Comparison of ENCODE assay signal across 12 mouse cellular contexts in the genomic region with DNA sequence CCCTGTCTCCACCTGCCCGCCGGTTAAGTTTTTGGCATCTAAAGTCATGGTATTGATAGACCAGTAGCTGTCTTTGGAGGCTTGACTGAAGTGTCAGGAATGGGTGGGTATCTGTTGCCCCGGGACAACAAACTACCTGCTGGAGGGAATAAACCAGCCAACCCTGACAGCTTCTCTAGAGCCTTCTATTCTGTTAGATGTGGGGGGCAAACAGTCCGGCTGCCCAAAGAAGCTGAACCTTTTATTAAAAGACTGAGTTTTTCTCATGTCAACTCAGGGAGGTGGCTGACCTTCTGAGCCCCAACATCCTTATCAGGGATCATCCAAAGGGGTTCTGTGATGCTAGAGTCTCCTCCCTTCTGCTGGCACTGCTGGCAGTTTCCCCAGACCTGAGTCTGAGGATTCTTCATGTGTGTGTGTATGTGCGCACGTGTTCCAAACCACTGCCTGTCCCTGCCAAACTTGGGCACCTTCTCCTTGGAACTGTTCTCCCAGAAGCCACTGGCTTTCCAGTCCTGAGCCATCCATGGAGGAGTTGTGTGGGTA. TPM values are rescaled to one million over a fixed set of nuclear protein-coding genes. Genes with fewer than 3 reads are reported as not detected.
DNase-seq lines count a peak whose midpoint lies in the region; ATAC-seq and TF ChIP-seq lines count a peak whose summit lies in the region.
"Had no signal": no experiment of that assay in that cellular context is flagged by ENCODE, and none has a peak within 500 bp of the region (broad histone marks: within the 10 kb centered on the region; RNA-seq: fewer than 3 reads in every experiment).

No protein-coding gene starts in this region.

- TF ChIP-seq RAD21 in MEL (IDR thresholded peaks at IDR 0.05; ENCODE audit: low read depth, low read length): no peak

- DNase-seq in kidney, adult 2 months: no peak
- peak; percentile 26 for DNase-seq in MEL (ENCODE audit: low read depth, low spot score)
- peak in 1 of 3 experiments; percentile 52 for DNase-seq in liver, embryonic 14.5 days (ENCODE audit: low read depth in 3 of 3, low spot score in 3 of 3)
- no peak for DNase-seq in adrenal gland, adult (ENCODE audit: inconsistent age in 2 of 2, low spot score in 1 of 2)
- no peak for DNase-seq in frontal cortex, postnatal 25 days (ENCODE audit: low spot score in 2 of 2)
- DNase-seq: adrenal gland, adult 2 months; gastrocnemius, postnatal 25 days; thymus, adult 2 months had no signal

- H3K9ac ChIP-seq in kidney, embryonic 14.5 days (ENCODE audit: low read depth, low read length): no peak overlapping the region
- H3K9ac ChIP-seq in MEL (ENCODE audit: control insufficient read depth, low read depth, low read length, poor library complexity, severe bottlenecking): no peak overlapping the region
- H3K9ac ChIP-seq in liver, embryonic 14.5 days (replicated peaks): peak overlapping the region; percentile 79

- peak overlapping the region; percentile 56 for H3K4me3 ChIP-seq in kidney, adult 2 months (ENCODE audit: insufficient read depth, low read depth, low read length)
- no peak overlapping the region for H3K4me3 ChIP-seq in kidney, embryonic 14.5 days (ENCODE audit: low read length)
- no peak overlapping the region for H3K4me3 ChIP-seq in MEL (ENCODE audit: control insufficient read depth in 1 of 2, insufficient read depth in 1 of 2, low read depth in 2 of 2, low read length in 2 of 2)
- H3K4me3 ChIP-seq in liver, embryonic 14.5 days (ENCODE audit: insufficient read depth in 1 of 2, low read depth in 2 of 2, low read length in 2 of 2): peak overlapping the region; percentile 64 to 80

- H3K9me3 ChIP-seq in kidney, embryonic 14.5 days (ENCODE audit: control insufficient read depth, low read length): no peaks in the 10 kb centered on the region
- H3K9me3 ChIP-seq in MEL (replicated peaks; ENCODE audit: insufficient read depth, low read length): no peaks in the 10 kb centered on the region
- H3K9me3 ChIP-seq in liver, embryonic 14.5 days (ENCODE audit: control insufficient read depth, low read length): no peaks in the 10 kb centered on the region
- H3K9me3 ChIP-seq: limb, embryonic 15.5 days had no signal

- no peak for TF ChIP-seq POLR2A in kidney, adult 2 months (IDR thresholded peaks at IDR 0.05; ENCODE audit: low read depth, low read length)
- no peak for TF ChIP-seq POLR2A in MEL (IDR thresholded peaks at IDR 0.05; ENCODE audit: control insufficient read depth in 1 of 2, insufficient read depth in 1 of 2, low read depth in 1 of 2, low read length in 2 of 2, poor library complexity in 1 of 2)

- H3K79me2 ChIP-seq in MEL (ENCODE audit: control insufficient read depth, insufficient read depth, low read length, poor library complexity): no peaks in the 10 kb centered on the region; the same call in none of the 2 replicates

- no peak for ATAC-seq in kidney, embryonic 14.5 days (ENCODE audit: low FRiP score, low TSS enrichment)
- peak; percentile 85 for ATAC-seq in erythroblast, adult 5-6 weeks (replicated peaks; ENCODE audit: low FRiP score, poor library complexity, severe bottlenecking)
- ATAC-seq in liver, embryonic 14.5 days (ENCODE audit: insufficient read depth): peak; percentile 57; the same call in 1 of the 2 replicates
- ATAC-seq in frontal cortex, adult (ENCODE audit: low TSS enrichment): no peak

- 74% methylated on average over 6 of the region's 6 CpGs for WGBS in kidney, adult 2 months
- 87% methylated on average over 6 of the region's 6 CpGs for WGBS in kidney, embryonic 14.5 days
- 65% methylated on average over 6 of the region's 6 CpGs for WGBS in liver, embryonic 14.5 days (ENCODE audit: insufficient replicate concordance)

- no peak for TF ChIP-seq CTCF in kidney, adult 2 months (conservative IDR thresholded peaks at IDR 0.05; ENCODE audit: insufficient read depth, insufficient read length, low read depth, low read length)
- TF ChIP-seq CTCF in MEL (IDR thresholded peaks at IDR 0.05 in 2 of 3, conservative IDR thresholded peaks at IDR 0.05 in 1 of 3; ENCODE audit: control insufficient read depth in 1 of 3, insufficient read depth in 1 of 3, low read depth in 2 of 3, low read length in 3 of 3, poor library complexity in 1 of 3, severe bottlenecking in 1 of 3): no peak
- no peak for TF ChIP-seq CTCF in liver, embryonic 14.5 days (IDR thresholded peaks at IDR 0.05; ENCODE audit: low read depth)

- H3K4me2 ChIP-seq in kidney, embryonic 14.5 days (replicated peaks; ENCODE audit: low read depth, low read length): no peak overlapping the region
- H3K4me2 ChIP-seq in liver, embryonic 14.5 days (ENCODE audit: low read depth): peak overlapping the region; percentile 75

- H3K36me3 ChIP-seq in kidney, adult 2 months (ENCODE audit: control insufficient read depth, insufficient read depth, low read length): no peaks in the 10 kb centered on the region
- H3K36me3 ChIP-seq in kidney, embryonic 14.5 days (ENCODE audit: control insufficient read depth, insufficient read depth, low read length): no peaks in the 10 kb centered on the region
- peaks cover 0 to 6% of the 10 kb centered on the region in 2 experiments; a peak in 1 of 4 replicates for H3K36me3 ChIP-seq in MEL (ENCODE audit: control insufficient read depth in 1 of 2, insufficient read depth in 2 of 2, low read length in 2 of 2)
- H3K36me3 ChIP-seq in liver, embryonic 14.5 days (replicated peaks; ENCODE audit: control insufficient read depth, insufficient read depth, low read depth): no peaks in the 10 kb centered on the region
- H3K36me3 ChIP-seq: limb, embryonic 15.5 days had no signal

- no peak for TF ChIP-seq EP300 in MEL (IDR thresholded peaks at IDR 0.05; ENCODE audit: low read depth in 1 of 2, low read length in 2 of 2)
- no peak for TF ChIP-seq EP300 in liver, embryonic 14.5 days (IDR thresholded peaks at IDR 0.05; ENCODE audit: low read depth)

- no peak overlapping the region for H3K27ac ChIP-seq in kidney, adult 2 months (ENCODE audit: insufficient read depth, low read depth, low read length)
- H3K27ac ChIP-seq in kidney, embryonic 14.5 days (ENCODE audit: low read depth, low read length): no peak overlapping the region
- H3K27ac ChIP-seq in MEL (ENCODE audit: control insufficient read depth, low read depth, low read length): no peak overlapping the region
- H3K27ac ChIP-seq in liver, embryonic 14.5 days: peak overlapping the region; percentile 25
- H3K27ac ChIP-seq: limb, embryonic 15.5 days had no signal

- H3K27me3 ChIP-seq in kidney, adult 2 months (replicated peaks; ENCODE audit: control insufficient read depth, insufficient read depth, low read length): no peaks in the 10 kb centered on the region
- H3K27me3 ChIP-seq in kidney, embryonic 14.5 days (ENCODE audit: control insufficient read depth, insufficient read depth, low read length): peaks cover 9% of the 10 kb centered on the region; the same call in 1 of the 2 replicates
- no peaks in the 10 kb centered on the region for H3K27me3 ChIP-seq in MEL (ENCODE audit: control insufficient read depth in 1 of 2, insufficient read depth in 2 of 2, low read length in 2 of 2)
- H3K27me3 ChIP-seq in liver, embryonic 14.5 days (ENCODE audit: control insufficient read depth, insufficient read depth, low read length): no peaks in the 10 kb centered on the region; the same call in 1 of the 2 replicates

- H3K4me1 ChIP-seq in kidney, adult 2 months (ENCODE audit: control insufficient read depth, insufficient read depth, low read length): no peaks in the 10 kb centered on the region
- 0 out of 2 replicates have a peak, but pooled peaks cover 4% of the 10 kb centered on the region for H3K4me1 ChIP-seq in kidney, embryonic 14.5 days (ENCODE audit: control insufficient read depth, insufficient read depth, low read length)
- H3K4me1 ChIP-seq in MEL (ENCODE audit: control insufficient read depth in 1 of 2, insufficient read depth in 2 of 2, low read length in 2 of 2): peaks cover 0 to 5% of the 10 kb centered on the region in 2 experiments; a peak in 2 of 4 replicates
- peaks cover 16 to 27% of the 10 kb centered on the region in 2 experiments for H3K4me1 ChIP-seq in liver, embryonic 14.5 days (replicated peaks; ENCODE audit: control insufficient read depth in 2 of 2, insufficient read depth in 2 of 2, low read length in 1 of 2)

RNA-seq across cellular contexts. Expression of gene Dapk2, which starts 0.9 kb away (rescaled TPM):
- 10.8 and 11.8 TPM in 2 replicates for polyA plus RNA-seq in kidney, adult 2 months (2012; rRNA removed)
- polyA plus RNA-seq in kidney, embryonic 14.5 days (2014; fragmentation: Nextera tagmentation; extraction: Ambion mirVana): 3.3 and 4.2 TPM in 2 replicates
- 5.8 and 6.7 TPM in 2 replicates for total RNA-seq in MEL (2012; rRNA removed)
- polyA plus RNA-seq in MEL (2012; ENCODE audit: insufficient read depth in 1 of 2, insufficient read length in 2 of 2, low read depth in 1 of 2, low replicate concordance in 2 of 2, missing spikeins in 1 of 2): 1 to 10 TPM in 1 of 2 experiments, not detected in 1; 8.3 TPM
- total RNA-seq in erythroblast, adult 5-6 weeks (2015; ENCODE audit: low replicate concordance): 157 and 171 TPM in 2 replicates
- 252 and 316 TPM in 2 replicates for total RNA-seq in erythroblast, adult 5-6 weeks (2017; ENCODE audit: low replicate concordance)
- 7.3 and 11.7 TPM in 2 replicates for polyA plus RNA-seq in liver, embryonic 14.5 days (2012; rRNA removed)
- 24.6 and 25.2 TPM in 2 replicates for polyA plus RNA-seq in liver, embryonic 14.5 days (2014; fragmentation: Nextera tagmentation; extraction: Ambion mirVana)

RNA-seq across cellular contexts. Expression of gene Ciao2a, which starts 32.5 kb away (rescaled TPM):
- 23.3 and 39.9 TPM in 2 replicates for polyA plus RNA-seq in kidney, adult 2 months (2012; rRNA removed)
- 164 and 171 TPM in 2 replicates for polyA plus RNA-seq in kidney, embryonic 14.5 days (2014; fragmentation: Nextera tagmentation; extraction: Ambion mirVana)
- 103 and 121 TPM in 2 replicates for total RNA-seq in MEL (2012; rRNA removed)
- 10 to 100 TPM in 1 of 2 experiments, not detected in 1; 88.1 TPM for polyA plus RNA-seq in MEL (2012; ENCODE audit: insufficient read depth in 1 of 2, insufficient read length in 2 of 2, low read depth in 1 of 2, low replicate concordance in 2 of 2, missing spikeins in 1 of 2)
- 71.7 and 81.5 TPM in 2 replicates for total RNA-seq in erythroblast, adult 5-6 weeks (2015; ENCODE audit: low replicate concordance)
- total RNA-seq in erythroblast, adult 5-6 weeks (2017; ENCODE audit: low replicate concordance): 37.1 and 66.1 TPM in 2 replicates
- polyA plus RNA-seq in liver, embryonic 14.5 days (2012; rRNA removed): 32.3 and 50.1 TPM in 2 replicates
- 129 and 132 TPM in 2 replicates for polyA plus RNA-seq in liver, embryonic 14.5 days (2014; fragmentation: Nextera tagmentation; extraction: Ambion mirVana)

RNA-seq across cellular contexts. Expression of gene Snx1, which starts 32.6 kb away (rescaled TPM):
- polyA plus RNA-seq in kidney, adult 2 months (2012; rRNA removed): 74.3 and 76.7 TPM in 2 replicates
- 90.1 and 130 TPM in 2 replicates for polyA plus RNA-seq in kidney, embryonic 14.5 days (2014; fragmentation: Nextera tagmentation; extraction: Ambion mirVana)
- 83.9 and 88.2 TPM in 2 replicates for total RNA-seq in MEL (2012; rRNA removed)
- polyA plus RNA-seq in MEL (2012; ENCODE audit: insufficient read depth in 1 of 2, insufficient read length in 2 of 2, low read depth in 1 of 2, low replicate concordance in 2 of 2, missing spikeins in 1 of 2): 100 to 1,000 TPM; 113 to 189 TPM
- 11.1 and 33.4 TPM in 2 replicates for total RNA-seq in erythroblast, adult 5-6 weeks (2015; ENCODE audit: low replicate concordance)
- 44.0 and 54.1 TPM in 2 replicates for total RNA-seq in erythroblast, adult 5-6 weeks (2017; ENCODE audit: low replicate concordance)
- polyA plus RNA-seq in liver, embryonic 14.5 days (2012; rRNA removed): 31.8 and 47.7 TPM in 2 replicates
- 66.0 and 68.3 TPM in 2 replicates for polyA plus RNA-seq in liver, embryonic 14.5 days (2014; fragmentation: Nextera tagmentation; extraction: Ambion mirVana)

Comparison
In these comparisons a context has a peak if more than half of its experiments do, and no peak if none do; other contexts are left out.
1. H3K4me3 ChIP-seq: peak in kidney, adult 2 months (single experiment) and liver, embryonic 14.5 days (2 of 2); none in kidney, embryonic 14.5 days (single experiment) and MEL (0 of 2).
2. ATAC-seq: peak in erythroblast, adult 5-6 weeks (single experiment) and liver, embryonic 14.5 days (single experiment); none in kidney, embryonic 14.5 days (single experiment) and frontal cortex, adult (single experiment).